Mouse (Mus musculus) embryonic facial prominence, embryonic 14.5 days (tissue): ENCODE measurements around the gene Emc8. TPM values are rescaled to one million over a fixed set of nuclear protein-coding genes. Genes with fewer than 3 reads are reported as not detected.

Experiments used
- ATAC-seq: fragments of 200-750 bp; cut with Nextera tagmentation; 2 replicates; pipeline ENCODE4 v1.8.0; 2017; ENCODE audit warnings: low read depth, moderate number of reproducible peaks, moderate TSS enrichment
- DNase-seq: peaks from one replicate; pipeline ENCODE4 v3.0.0-alpha.2; 2015; ENCODE audit warnings: low spot score
- H3K27ac ChIP-seq: fragments of 300-500 bp; sonication (generic); replicated peaks from 2 replicates; pipeline ENCODE4 v1.5.1; 2014; ENCODE audit warnings: low read depth, mild to moderate bottlenecking, low read length, moderate library complexity
- H3K27me3 ChIP-seq: fragments of 300-500 bp; sonication (generic); replicated peaks from 2 replicates; pipeline ENCODE4 v1.6.1; 2014; ENCODE audit warnings: low read length; ENCODE audit not compliant: control insufficient read depth, insufficient read depth
- H3K36me3 ChIP-seq: fragments of 300-500 bp; sonication (generic); 2 replicates; pipeline ENCODE4 v1.6.1; 2014; ENCODE audit warnings: low read length, mixed read lengths; ENCODE audit not compliant: control insufficient read depth, insufficient read depth
- H3K4me1 ChIP-seq: fragments of 300-500 bp; sonication (generic); 2 replicates; pipeline ENCODE4 v1.6.1; 2014; ENCODE audit warnings: antibody characterized with exemption, low read length; ENCODE audit not compliant: control insufficient read depth, insufficient read depth
- H3K4me2 ChIP-seq: fragments of 300-500 bp; sonication (generic); 2 replicates; pipeline ENCODE4 v1.6.1; 2014; ENCODE audit warnings: low read depth, mild to moderate bottlenecking, low read length, moderate library complexity, mixed read lengths
- H3K4me3 ChIP-seq: fragments of 300-500 bp; sonication (generic); 2 replicates; pipeline ENCODE4 v1.5.1; 2014; ENCODE audit warnings: low read depth, mild to moderate bottlenecking, low read length
- H3K9ac ChIP-seq: fragments of 300-500 bp; sonication (generic); 2 replicates; pipeline ENCODE4 v1.6.1; 2014; ENCODE audit warnings: low read depth, mild to moderate bottlenecking, low read length, moderate library complexity, mixed read lengths
- H3K9me3 ChIP-seq: fragments of 300-500 bp; sonication (generic); 2 replicates; pipeline ENCODE4 v1.6.1; 2016; ENCODE audit warnings: low read length; ENCODE audit not compliant: control insufficient read depth
- WGBS: fragments of 180-500 bp; shearing (Covaris S2); extraction: QIAGEN DNeasy Blood & Tissue Kit; methylation state at CpG from one replicate; pipeline ENCODE4 v1.1.7; 2014; 5-methylcytosine and 5-hydroxymethylcytosine counted together
- polyA plus RNA-seq: library from polyadenylated mRNA; unstranded; fragments of >200 nt; fragmentation: Nextera tagmentation; extraction: Ambion mirVana; gene quantifications from 2 replicates; pipeline ENCODE4 v1.2.1, GENCODE M21; 2014

The Emc8 gene
- polyA plus RNA-seq, 1 experiment from 2014 or later: 221 TPM

GRCm38 (mm10) chr8:120700053-120700452 lies 31.7 kb upstream of the Emc8 start:
- H3K9ac ChIP-seq: no peak overlapping the region
- no peak overlapping the region for H3K4me3 ChIP-seq
- no peaks in the 10 kb centered on the region; the same call in 1 of the 2 replicates for H3K4me1 ChIP-seq
- H3K4me2 ChIP-seq: no peak overlapping the region
- no peak for ATAC-seq
- WGBS: 84% methylated on average over 4 of the region's 4 CpGs
- no peaks in the 10 kb centered on the region for H3K27me3 ChIP-seq
- H3K9me3 ChIP-seq: no peaks in the 10 kb centered on the region
- no peak overlapping the region for H3K27ac ChIP-seq
- no peaks in the 10 kb centered on the region for H3K36me3 ChIP-seq
- no peak for DNase-seq

GRCm38 (mm10) chr8:120699565-120699964 lies 31.2 kb upstream of the Emc8 start:
- Histone ChIP-seq H3K27me3 (no peaks in the 10 kb centered on the region), H3K9ac (no peak overlapping the region), H3K9me3 (no peaks in the 10 kb centered on the region), H3K4me3 (no peak overlapping the region), H3K4me2 (no peak overlapping the region), H3K36me3 (no peaks in the 10 kb centered on the region), H3K4me1 (no peaks in the 10 kb centered on the region; the same call in 1 of the 2 replicates), H3K27ac (no peak overlapping the region)
- ATAC-seq (no peak), DNase-seq (no peak)
- 75% methylated on average over 2 of the region's 2 CpGs for WGBS

- Histone ChIP-seq H3K36me3 (no peaks in the 10 kb centered on the region), H3K27me3 (no peaks in the 10 kb centered on the region), H3K9ac (no peak overlapping the region), H3K4me3 (no peak overlapping the region), H3K9me3 (no peaks in the 10 kb centered on the region), H3K4me1 (no peaks in the 10 kb centered on the region; the same call in 1 of the 2 replicates), H3K4me2 (no peak overlapping the region), H3K27ac (no peak overlapping the region)
- ATAC-seq (no peak), DNase-seq (no peak)
- 57% methylated on average over 6 of the region's 6 CpGs for WGBS
These were observed 30.7 kb upstream of the Emc8 start for GRCm38 (mm10) chr8:120699079-120699478.

- Histone ChIP-seq H3K27me3 (no peaks in the 10 kb centered on the region), H3K27ac (no peak overlapping the region), H3K4me2 (no peak overlapping the region), H3K9me3 (no peaks in the 10 kb centered on the region), H3K4me3 (no peak overlapping the region), H3K9ac (no peak overlapping the region), H3K4me1 (no peaks in the 10 kb centered on the region; the same call in 1 of the 2 replicates), H3K36me3 (no peaks in the 10 kb centered on the region)
- no peak for ATAC-seq
- 84% methylated on average over 7 of the region's 7 CpGs for WGBS
- DNase-seq: no peak
These were observed 30.1 kb upstream of the Emc8 start for GRCm38 (mm10) chr8:120698426-120698825.

- Histone ChIP-seq H3K4me3 (no peak overlapping the region), H3K36me3 (no peaks in the 10 kb centered on the region), H3K4me2 (no peak overlapping the region), H3K9ac (no peak overlapping the region), H3K27ac (no peak overlapping the region), H3K4me1 (no peaks in the 10 kb centered on the region; the same call in 1 of the 2 replicates), H3K9me3 (no peaks in the 10 kb centered on the region), H3K27me3 (no peaks in the 10 kb centered on the region)
- ATAC-seq: no peak
- no peak for DNase-seq
These were observed 29.6 kb upstream of the Emc8 start for GRCm38 (mm10) chr8:120697979-120698272.

- H3K4me3 ChIP-seq: no peak overlapping the region
- 0 out of 2 replicates have a peak, but pooled peaks have one; percentile 3 for ATAC-seq
- H3K36me3 ChIP-seq: no peaks in the 10 kb centered on the region
- H3K27ac ChIP-seq: no peak overlapping the region
- H3K27me3 ChIP-seq: no peaks in the 10 kb centered on the region
- no peak overlapping the region for H3K4me2 ChIP-seq
- H3K4me1 ChIP-seq: no peaks in the 10 kb centered on the region; the same call in 1 of the 2 replicates
- WGBS: 67% methylated on average over 16 of the region's 17 CpGs
- peak; percentile 55 for DNase-seq
- no peak overlapping the region for H3K9ac ChIP-seq
- no peaks in the 10 kb centered on the region for H3K9me3 ChIP-seq
These were observed 29.0 kb upstream of the Emc8 start for GRCm38 (mm10) chr8:120697154-120697978.

- no peaks in the 10 kb centered on the region for H3K9me3 ChIP-seq
- H3K4me3 ChIP-seq: no peak overlapping the region
- H3K36me3 ChIP-seq: no peaks in the 10 kb centered on the region
- H3K4me1 ChIP-seq: no peaks in the 10 kb centered on the region; the same call in 1 of the 2 replicates
- no peak overlapping the region for H3K9ac ChIP-seq
- H3K27me3 ChIP-seq: no peaks in the 10 kb centered on the region
- DNase-seq (peak; percentile 81), ATAC-seq (peak; percentile 87; the same call in 1 of the 2 replicates)
- no peak overlapping the region for H3K27ac ChIP-seq
- 36% methylated on average over 13 of the region's 13 CpGs for WGBS
- no peak overlapping the region for H3K4me2 ChIP-seq
These were observed 28.2 kb upstream of the Emc8 start for GRCm38 (mm10) chr8:120696401-120697153.

GRCm38 (mm10) chr8:120693861-120694493 lies 25.6 kb upstream of the Emc8 start:
- DNase-seq: peak; percentile 36

More at GRCm38 (mm10) chr8:120693861-120694493, 25.6 kb upstream of the Emc8 start:
- Histone ChIP-seq H3K9me3 (no peaks in the 10 kb centered on the region), H3K4me1 (no peaks in the 10 kb centered on the region; the same call in 1 of the 2 replicates), H3K27ac (no peak overlapping the region), H3K4me2 (no peak overlapping the region), H3K9ac (no peak overlapping the region), H3K36me3 (no peaks in the 10 kb centered on the region), H3K4me3 (no peak overlapping the region), H3K27me3 (no peaks in the 10 kb centered on the region)
- WGBS: 50% methylated on average over 22 of the region's 22 CpGs
- no peak for ATAC-seq
